Mouse (Mus musculus) layer of hippocampus, adult 18-20 months (tissue): Measurements from ENCODE around the gene 9530077C05Rik. TPM values are rescaled to one million over a fixed set of nuclear protein-coding genes. Genes with fewer than 3 reads are reported as not detected.

Experiments used
- DNase-seq, 2 experiments: peaks; one replicate each; pipeline ENCODE4 v3.0.0; 2022; ENCODE audit warnings: low spot score in 2 of 2
- total RNA-seq, 2 experiments: library from RNA; stranded (reverse); gene quantifications; 2 replicates each; pipeline ENCODE4 v1.2.3; 2021

Gene 9530077C05Rik
- total RNA-seq, 2 experiments from 2014 or later: 7.6 to 8.1 TPM

DNA sequence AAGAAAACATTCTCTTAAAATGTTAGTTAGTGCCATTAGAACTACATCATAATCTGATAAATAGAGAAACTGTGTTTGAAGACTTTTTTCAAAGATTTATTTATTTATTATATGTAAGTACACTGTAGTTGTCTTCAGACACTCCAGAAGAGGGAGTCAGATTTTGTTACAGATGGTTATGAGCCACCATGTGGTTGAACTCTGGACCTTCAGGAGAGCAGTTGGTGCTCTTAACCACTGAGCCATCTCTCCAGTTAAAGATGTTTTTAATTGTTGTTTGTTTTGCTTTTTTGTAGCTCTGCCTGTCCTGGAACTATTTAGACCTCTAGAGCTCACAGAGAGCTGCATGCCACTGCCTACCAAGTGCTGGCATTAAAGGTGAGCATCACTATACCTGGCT is 43.7 kb downstream of the 9530077C05Rik start:
- DNase-seq: no peak

DNA sequence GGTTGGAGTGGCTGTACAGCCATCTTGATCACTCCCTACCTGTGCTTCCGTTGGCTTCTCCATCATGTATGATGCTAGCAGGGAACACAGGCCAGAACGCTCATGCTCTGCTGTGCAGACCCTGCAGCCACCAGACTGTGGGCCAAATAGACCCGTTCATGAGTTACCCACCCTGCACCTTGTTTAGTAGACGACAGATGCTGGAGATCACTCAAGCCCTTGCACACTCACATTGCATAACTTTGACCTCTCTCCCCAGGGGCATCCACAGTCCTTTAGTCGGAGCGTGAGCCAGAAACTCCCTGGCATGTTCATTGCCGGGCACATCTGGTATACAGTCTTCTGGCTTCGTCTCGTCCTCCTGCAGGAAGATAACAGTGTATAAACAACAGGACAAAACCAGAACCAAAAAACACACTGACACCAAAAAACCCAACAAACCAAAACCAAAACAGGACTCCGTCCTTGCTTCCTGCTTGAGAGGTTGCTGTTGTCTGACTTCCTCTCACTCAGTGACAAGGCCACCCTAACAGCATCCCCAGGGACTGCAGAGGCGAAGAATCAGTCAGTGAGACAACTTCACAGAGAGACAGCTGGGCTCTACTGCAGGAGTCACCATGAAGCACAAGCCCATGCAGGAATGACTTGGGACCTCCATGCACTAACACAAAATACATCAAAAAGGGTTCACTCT is 46.0 kb downstream of the 9530077C05Rik start:
- no peak for DNase-seq

DNA sequence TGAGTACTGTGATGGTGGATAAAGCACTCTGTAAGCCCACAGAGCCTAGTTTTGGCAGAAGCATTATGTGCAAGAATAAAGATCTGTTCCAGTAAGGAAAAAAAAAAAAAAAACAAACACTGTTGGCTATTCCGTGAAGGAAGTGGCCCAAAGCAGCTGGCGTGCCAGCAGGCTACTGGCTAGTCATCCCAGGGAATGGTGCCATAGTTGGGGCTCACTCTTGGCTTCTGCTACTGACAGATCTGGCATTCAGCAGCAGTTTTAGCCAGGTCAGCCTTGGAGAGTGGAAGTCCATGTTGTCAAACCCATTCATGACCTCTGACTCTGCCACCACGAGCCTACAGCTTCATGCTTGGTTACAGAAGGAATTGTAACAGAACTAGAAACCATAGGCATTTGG is 50.6 kb downstream of the 9530077C05Rik start:
- peak; percentile 25 to 57 for DNase-seq

GRCm38 (mm10) chr9:22466212-22466611 is 54.9 kb downstream of the 9530077C05Rik start:
- DNase-seq: no peak

DNA sequence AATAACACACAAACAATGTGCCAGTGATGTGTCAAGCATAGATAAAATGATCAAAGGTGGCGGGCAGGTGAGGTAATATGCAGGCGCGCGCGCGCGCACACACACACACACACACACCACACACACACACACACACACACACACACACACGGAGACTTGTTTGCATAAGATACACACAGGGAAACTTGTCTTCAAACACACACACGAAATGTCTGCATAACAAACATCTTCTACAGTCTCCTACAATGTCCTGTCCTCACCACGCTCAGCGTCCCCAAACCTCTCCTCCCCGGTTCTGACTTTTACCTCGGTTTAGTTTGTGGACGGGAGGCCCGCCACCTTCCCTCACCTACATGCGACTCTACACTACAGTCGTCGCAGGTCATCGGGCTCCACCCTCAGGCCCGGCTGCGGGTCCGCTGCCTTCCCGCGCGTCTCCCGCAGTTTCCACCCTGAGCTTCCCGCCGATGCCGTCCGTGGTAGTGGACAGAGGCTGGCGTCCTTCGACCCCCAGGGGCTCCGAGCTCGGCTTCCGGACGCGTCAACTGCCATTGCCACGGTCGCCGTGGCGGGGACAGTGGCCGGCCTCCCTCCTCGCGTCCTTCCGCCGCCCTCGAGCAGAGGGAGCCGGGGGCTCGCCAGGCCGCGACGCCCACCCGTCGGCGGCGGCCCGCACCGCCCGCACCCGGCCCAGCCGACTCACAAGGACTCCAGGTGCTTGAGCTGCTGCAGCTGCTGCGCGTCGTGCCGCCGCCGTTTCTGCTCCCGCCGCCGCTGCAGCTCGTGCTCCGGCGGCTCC is 56.3 kb downstream of the 9530077C05Rik start:
- peak; percentile 19 to 41 for DNase-seq

- peak in 1 of 2 experiments; percentile 43 for DNase-seq
These were observed 57.0 kb downstream of the 9530077C05Rik start for GRCm38 (mm10) chr9:22468170-22468898.

DNA sequence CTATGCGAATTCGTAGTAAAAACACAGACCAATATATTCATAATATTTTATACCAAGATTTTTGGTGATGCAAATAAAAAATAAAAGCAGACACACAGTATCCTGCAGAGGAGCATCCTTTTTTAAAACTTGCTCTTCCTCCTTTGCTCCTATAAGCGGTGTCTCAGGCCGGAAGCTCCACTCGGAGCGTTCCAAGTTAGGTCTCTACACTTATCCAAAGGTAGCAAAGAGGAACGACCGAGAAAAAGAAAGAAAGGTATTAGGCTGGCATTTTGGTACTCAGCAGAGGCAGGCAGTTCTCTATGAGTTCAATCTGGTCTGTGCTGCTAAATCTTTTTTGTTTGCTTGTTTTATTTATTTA is 57.6 kb downstream of the 9530077C05Rik start:
- no peak for DNase-seq

- DNase-seq: no peak
These were observed 58.3 kb downstream of the 9530077C05Rik start, which contains the start of gene Rp9 for GRCm38 (mm10) chr9:22469643-22470042. Rp9 (minus strand) TSS chr9:22469743.

DNA sequence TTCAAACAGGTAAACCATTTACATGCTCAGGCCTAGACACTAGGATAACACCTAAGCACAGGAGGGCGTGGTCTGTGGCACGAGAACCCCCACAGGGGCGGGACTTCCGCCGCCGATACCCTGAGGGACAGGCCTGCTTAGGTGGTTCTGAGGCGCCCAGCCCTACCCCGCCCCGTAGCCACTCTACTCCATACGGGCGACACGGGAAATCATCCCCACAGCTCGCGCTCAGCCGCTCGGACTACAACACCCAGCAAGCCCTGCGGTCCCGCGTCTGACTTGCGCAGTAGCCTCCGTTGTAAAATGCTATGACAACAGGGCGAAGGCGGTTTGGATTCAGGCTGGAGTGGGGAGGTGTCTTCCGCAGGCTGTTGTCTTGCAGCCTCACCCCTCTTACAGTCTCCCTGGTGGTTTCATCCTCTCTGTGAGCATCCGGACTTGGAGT is 64.1 kb downstream of the 9530077C05Rik start, which contains the start of gene Bbs9:
Gene Bbs9 (plus strand): TSS at position 292 of the 445 bp plus-strand sequence.
- DNase-seq: peak; percentile 96 to 97

- no peak for DNase-seq
These were observed 65.0 kb downstream of the 9530077C05Rik start for GRCm38 (mm10) chr9:22476265-22476664.

DNA sequence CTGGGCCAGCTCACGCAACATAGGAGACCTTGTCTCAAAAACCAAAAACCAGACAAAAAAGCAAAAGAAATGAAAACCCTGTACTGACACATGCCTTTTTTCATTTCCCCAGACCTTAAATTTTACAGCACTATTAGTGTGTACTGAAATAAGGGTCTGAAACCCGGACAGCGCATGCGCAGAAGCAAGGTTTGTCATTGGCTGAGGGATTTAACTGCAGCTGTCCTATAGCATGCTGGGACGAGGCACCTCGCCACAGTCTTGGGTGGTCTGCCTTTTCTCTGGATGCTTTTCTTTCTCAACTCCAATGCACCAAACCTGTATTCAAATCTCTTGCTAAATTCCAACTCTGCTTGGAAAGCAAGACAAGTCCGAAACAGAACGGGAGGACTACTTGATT is 67.6 kb downstream of the 9530077C05Rik start:
- no peak for DNase-seq

- DNase-seq: no peak
These were observed 72.7 kb downstream of the 9530077C05Rik start for GRCm38 (mm10) chr9:22483866-22484561.

DNA sequence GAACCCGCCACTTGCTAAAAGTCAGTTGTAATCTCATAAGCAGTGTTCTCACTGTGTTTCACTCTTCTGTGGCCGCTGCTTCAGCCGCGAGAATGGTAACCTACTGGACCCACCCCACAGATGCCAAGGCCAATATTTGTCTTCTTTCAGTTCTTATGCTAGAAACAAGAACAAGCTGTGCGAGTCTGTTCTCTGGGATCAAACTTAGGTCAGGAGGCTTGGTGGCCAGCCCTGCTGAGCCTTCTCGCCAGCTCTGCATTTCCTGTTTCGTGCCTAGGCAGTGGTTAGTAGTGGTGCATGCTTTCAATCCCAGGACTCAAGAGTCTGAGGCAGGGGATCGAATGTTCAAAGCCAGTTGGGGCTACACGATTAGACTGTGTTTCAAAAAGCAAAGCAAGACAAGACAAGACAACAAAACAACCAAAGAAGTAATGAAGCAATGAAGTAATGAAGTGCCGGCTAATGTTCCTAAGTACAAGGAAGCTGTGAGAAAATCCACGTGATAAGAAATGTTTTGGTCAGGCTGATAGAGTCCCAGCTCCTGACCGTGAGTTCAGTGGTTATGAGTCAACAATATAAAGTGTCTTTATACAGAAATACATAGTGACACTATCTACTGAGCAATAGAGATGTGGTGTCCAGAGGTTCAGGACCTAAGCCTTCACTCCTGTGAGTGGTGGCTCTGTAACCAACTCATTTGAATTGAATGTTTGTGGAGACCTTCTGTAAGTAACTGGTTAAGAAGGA is 73.4 kb downstream of the 9530077C05Rik start:
- DNase-seq: no peak

DNA sequence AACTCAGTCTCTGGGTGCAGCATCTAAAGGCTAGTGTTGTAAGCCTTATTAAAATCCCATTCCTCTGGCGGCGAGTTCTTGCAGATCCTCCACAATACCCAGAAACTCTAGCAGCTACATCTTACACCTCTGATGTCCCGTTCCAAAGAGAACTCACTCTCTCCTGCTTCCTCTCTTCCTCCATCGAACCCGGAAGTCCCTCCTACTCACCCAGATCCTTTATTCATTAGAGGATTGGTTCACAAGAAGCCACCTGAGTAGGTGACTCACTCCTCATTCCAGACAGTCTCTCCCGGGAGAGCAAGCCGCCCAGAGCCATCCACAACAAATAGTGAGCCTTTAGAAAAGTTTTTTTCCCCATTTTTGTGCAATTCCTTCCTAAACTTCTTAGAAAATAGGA is 74.9 kb downstream of the 9530077C05Rik start:
- no peak for DNase-seq

GRCm38 (mm10) chr9:22488963-22489362 is 77.7 kb downstream of the 9530077C05Rik start:
- no peak for DNase-seq

Other genes starting within 250 kb of the 9530077C05Rik start
- not detected for gene Zfp872, start 223.4 kb upstream of the 9530077C05Rik start, total RNA-seq
- 10 to 100 TPM; 24.9 to 25.5 TPM for gene Zfp809, start 185.8 kb upstream of the 9530077C05Rik start, total RNA-seq
- gene Zfp599, start 151.6 kb upstream of the 9530077C05Rik start, total RNA-seq: 1 to 10 TPM; 5.1 to 5.5 TPM
- 10 to 100 TPM; 14.5 TPM for gene Zfp810, start 103.9 kb upstream of the 9530077C05Rik start, total RNA-seq
- 10 to 100 TPM; 34.9 to 36.4 TPM for gene Anln, start 22.3 kb upstream of the 9530077C05Rik start, total RNA-seq
- gene Gm17545, start 42.8 kb downstream of the 9530077C05Rik start, total RNA-seq: not detected
- gene Rp9, start 58.2 kb downstream of the 9530077C05Rik start, total RNA-seq: 10 to 100 TPM; 29.1 to 30.5 TPM
- gene Bbs9, start 64.2 kb downstream of the 9530077C05Rik start, total RNA-seq: 10 to 100 TPM; 32.5 to 34.8 TPM